Mouse (Mus musculus) ES-E14 (cell line): ENCODE measurements at regions not wholly inside any gene's neighbourhood (a gene's known extent, or its start where the extent isn't known, plus 50 kb on each side); places are given as distances from the start of the nearest gene placed in this dataset.
A peak's percentile ranks its signal among the peaks of the same experiment; 100 is the strongest.

Experiments
- DNase-seq: peaks from one replicate; pipeline ENCODE4 v3.0.0-alpha.2; 2013; ENCODE audit warnings: low read depth, low spot score
- H3K27ac ChIP-seq: 2 replicates; pipeline ENCODE4 v1.5.1; 2012; ENCODE audit warnings: low read depth, mild to moderate bottlenecking, low read length, moderate library complexity, mixed read lengths; ENCODE audit not compliant: poor library complexity, insufficient read depth, severe bottlenecking
- H3K36me3 ChIP-seq: 2 replicates; pipeline ENCODE4 v1.6.1; 2012; ENCODE audit warnings: mild to moderate bottlenecking, low read length, moderate library complexity, mixed read lengths; ENCODE audit not compliant: control insufficient read depth, poor library complexity, insufficient read depth, severe bottlenecking
- H3K4me1 ChIP-seq, 2 experiments: fragments of 150-350 bp in 1 of 2; sonication (generic) in 1 of 2; 2 replicates each; pipeline ENCODE4 v1.6.1; 2012; ENCODE audit warnings: low read length in 2 of 2, mild to moderate bottlenecking in 1 of 2, mixed read lengths in 1 of 2; ENCODE audit not compliant: control insufficient read depth in 2 of 2, insufficient read depth in 2 of 2, poor library complexity in 1 of 2
- H3K4me3 ChIP-seq, 2 experiments: fragments of 150-350 bp in 1 of 2; sonication (generic) in 1 of 2; 2 replicates each; pipeline ENCODE4 v1.5.1; 2012; ENCODE audit warnings: low read length in 2 of 2, low read depth in 1 of 2, mild to moderate bottlenecking in 1 of 2, mixed read lengths in 1 of 2; ENCODE audit not compliant: insufficient read depth in 1 of 2, poor library complexity in 1 of 2, severe bottlenecking in 1 of 2
- H3K9ac ChIP-seq: 2 replicates; pipeline ENCODE4 v1.6.1; 2012; ENCODE audit warnings: low read depth, mild to moderate bottlenecking, low read length, mixed read lengths; ENCODE audit not compliant: poor library complexity, insufficient read depth, severe bottlenecking
- H3K9me3 ChIP-seq: fragments of 150-350 bp; sonication (generic); 2 replicates; pipeline ENCODE4 v1.6.1; 2012; ENCODE audit warnings: low read depth, mild to moderate bottlenecking, low read length; ENCODE audit not compliant: control insufficient read depth, insufficient read depth
- CHD2 ChIP-seq: IDR thresholded peaks from 2 replicates; pipeline ENCODE4 v1.6.1; 2014; ENCODE audit warnings: mild to moderate bottlenecking, low read depth, low read length, inconsistent platforms
- HCFC1 ChIP-seq: IDR thresholded peaks from 2 replicates; pipeline ENCODE4 v1.6.1; 2012; ENCODE audit warnings: low read length, inconsistent platforms, borderline replicate concordance; ENCODE audit not compliant: insufficient read depth
- MAFK ChIP-seq: IDR thresholded peaks from 2 replicates; pipeline ENCODE4 v1.6.1; 2014; ENCODE audit warnings: mild to moderate bottlenecking, low read depth, low read length, inconsistent platforms; ENCODE audit not compliant: insufficient read depth
- ZC3H11A ChIP-seq: IDR thresholded peaks from 2 replicates; pipeline ENCODE4 v1.6.1; 2012; ENCODE audit warnings: low read depth, mild to moderate bottlenecking, inconsistent platforms, low read length, borderline replicate concordance
- ZNF384 ChIP-seq: IDR thresholded peaks from 2 replicates; pipeline ENCODE4 v1.6.1; 2012; ENCODE audit warnings: low read depth, low read length, inconsistent platforms
- in situ Hi-C, 2 experiments: fragments of 600-800 bp; cut with MboI; formaldehyde crosslinking; loops; one replicate each; pipeline ENCODE4 v1.15.1; 2025; ENCODE audit warnings: low sequenced_read_pairs in 2 of 2, inconsistent platforms in 1 of 2; ENCODE audit not compliant: unreplicated experiment in 2 of 2

- H3K9ac ChIP-seq, result no peak overlapping the region
- in situ Hi-C loops, result no loop called here
- H3K27ac ChIP-seq, result no peak overlapping the region
- TF ChIP-seq ZC3H11A (no peak), CHD2 (no peak)
- H3K4me1 ChIP-seq, result no peaks in the 10 kb centered on the region
- no peak for DNase-seq
- H3K36me3 ChIP-seq, result no peaks in the 10 kb centered on the region
- no peaks in the 10 kb centered on the region for H3K9me3 ChIP-seq
- H3K4me3 ChIP-seq, result no peak overlapping the region
These were observed 60.0 kb upstream of the Snrpb2 start for GRCm38 (mm10) chr2:143002874-143003273.

GRCm38 (mm10) chr2:143003341-143003740, 59.5 kb upstream of the Snrpb2 start:
- DNase-seq, result no peak
- Histone ChIP-seq H3K4me3 (no peak overlapping the region), H3K36me3 (no peaks in the 10 kb centered on the region), H3K9ac (no peak overlapping the region), H3K4me1 (no peaks in the 10 kb centered on the region), H3K27ac (no peak overlapping the region), H3K9me3 (no peaks in the 10 kb centered on the region)
- TF ChIP-seq MAFK (no peak), ZNF384 (no peak), HCFC1 (no peak), ZC3H11A (no peak)
- in situ Hi-C loops, result no loop called here

GRCm38 (mm10) chr2:143011380-143011779, 51.5 kb upstream of the Snrpb2 start:
- in situ Hi-C loops, result no loop called here

More at GRCm38 (mm10) chr2:143011380-143011779, 51.5 kb upstream of the Snrpb2 start:
- no peak overlapping the region for H3K27ac ChIP-seq
- no peaks in the 10 kb centered on the region for H3K9me3 ChIP-seq
- no peaks in the 10 kb centered on the region for H3K4me1 ChIP-seq
- H3K36me3 ChIP-seq, result no peaks in the 10 kb centered on the region
- TF ChIP-seq CHD2 (no peak), HCFC1 (no peak), MAFK (no peak), ZNF384 (no peak), ZC3H11A (no peak)
- peak; percentile 20 for DNase-seq
- no peak overlapping the region for H3K9ac ChIP-seq
- no peak overlapping the region for H3K4me3 ChIP-seq
